Mouse (Mus musculus): ENCODE measurements around the gene 9130409I23Rik.

Gene 9130409I23Rik

DNA sequence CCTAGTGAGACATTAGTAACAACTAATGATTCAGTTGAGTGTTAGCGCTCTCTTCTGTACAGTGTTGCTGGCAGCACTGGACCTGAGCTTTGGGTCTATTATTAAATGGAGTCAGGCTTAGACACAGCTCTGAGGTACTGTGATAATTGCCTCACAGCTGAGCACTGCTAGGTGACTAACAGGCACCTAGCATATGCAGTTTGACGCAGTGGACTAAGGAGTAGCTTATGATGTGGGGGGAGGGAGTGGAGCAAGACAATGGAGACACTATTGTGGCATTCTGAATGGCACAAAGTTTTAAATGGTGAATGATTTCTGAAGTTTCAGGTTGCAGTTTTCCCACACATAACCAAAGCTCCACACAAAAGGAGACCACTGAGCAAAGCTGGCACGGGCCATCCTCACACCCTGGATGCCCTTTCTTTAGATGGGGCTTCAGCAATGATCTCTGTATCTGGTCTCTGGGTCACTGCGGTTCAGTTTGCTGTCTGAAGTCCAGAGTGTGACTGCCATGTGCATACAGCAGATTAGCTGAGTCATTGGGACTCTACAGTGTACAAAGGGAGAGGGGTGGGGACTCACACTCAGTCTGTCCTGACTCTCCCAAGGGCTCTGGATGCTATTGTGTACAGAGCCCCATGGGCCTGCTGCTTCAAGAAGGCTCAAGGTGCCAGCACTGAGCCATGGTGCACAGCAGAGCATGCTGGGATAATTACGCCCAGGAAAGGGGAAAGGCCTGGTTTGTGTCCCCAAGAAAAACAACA, 15.8 kb upstream of the 9130409I23Rik start:
- in situ Hi-C loops (cut with MboI, MseI): loop anchor here (10.0 kb wide), 1 partner anchor 50 kb away; no protein-coding TSS in a partner anchor

DNA sequence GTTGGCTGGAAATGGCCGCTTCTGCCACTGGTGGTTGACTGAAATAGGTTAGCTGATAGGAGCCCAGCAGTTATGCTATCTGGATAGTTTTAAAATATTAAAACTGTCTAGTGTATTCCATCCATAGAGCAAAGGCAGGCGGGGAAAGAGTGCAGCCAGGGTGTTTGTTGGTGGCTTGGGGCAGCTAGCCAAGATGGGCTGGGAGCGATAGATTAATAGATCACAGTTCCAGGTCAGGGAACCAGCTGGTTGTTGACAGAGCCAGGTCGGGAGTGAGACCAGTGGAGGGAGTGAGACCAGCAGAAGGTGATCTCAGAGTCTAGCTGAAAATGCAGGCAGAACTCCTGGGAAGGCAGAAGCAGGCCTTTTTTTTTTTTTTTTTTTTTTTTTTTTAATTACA, 13.4 kb upstream of the 9130409I23Rik start:
- in situ Hi-C loops (cut with MboI, MseI): loop anchor here (10.0 kb wide), 1 partner anchor 53 kb away; no protein-coding TSS in a partner anchor

- in situ Hi-C loops (cut with MboI, MseI): loop anchor here (10.0 kb wide), 1 partner anchor 55 kb away; no protein-coding TSS in a partner anchor
These were observed 11.4 kb upstream of the 9130409I23Rik start for GRCm38 (mm10) chr1:181039652-181040051.

- in situ Hi-C loops (cut with MboI, MseI): no loop called here
These were observed 3.5 kb upstream of the 9130409I23Rik start for GRCm38 (mm10) chr1:181047520-181047919.

GRCm38 (mm10) chr1:181049328-181049842, 1.7 kb upstream of the 9130409I23Rik start:
- in situ Hi-C loops (cut with MboI, MseI): no loop called here

GRCm38 (mm10) chr1:181052898-181053297, 1.9 kb downstream of the 9130409I23Rik start:
- in situ Hi-C loops (cut with MboI, MseI): loop anchor here (25.0 kb wide), 1 partner anchor 1866 kb away; no protein-coding TSS in a partner anchor

DNA sequence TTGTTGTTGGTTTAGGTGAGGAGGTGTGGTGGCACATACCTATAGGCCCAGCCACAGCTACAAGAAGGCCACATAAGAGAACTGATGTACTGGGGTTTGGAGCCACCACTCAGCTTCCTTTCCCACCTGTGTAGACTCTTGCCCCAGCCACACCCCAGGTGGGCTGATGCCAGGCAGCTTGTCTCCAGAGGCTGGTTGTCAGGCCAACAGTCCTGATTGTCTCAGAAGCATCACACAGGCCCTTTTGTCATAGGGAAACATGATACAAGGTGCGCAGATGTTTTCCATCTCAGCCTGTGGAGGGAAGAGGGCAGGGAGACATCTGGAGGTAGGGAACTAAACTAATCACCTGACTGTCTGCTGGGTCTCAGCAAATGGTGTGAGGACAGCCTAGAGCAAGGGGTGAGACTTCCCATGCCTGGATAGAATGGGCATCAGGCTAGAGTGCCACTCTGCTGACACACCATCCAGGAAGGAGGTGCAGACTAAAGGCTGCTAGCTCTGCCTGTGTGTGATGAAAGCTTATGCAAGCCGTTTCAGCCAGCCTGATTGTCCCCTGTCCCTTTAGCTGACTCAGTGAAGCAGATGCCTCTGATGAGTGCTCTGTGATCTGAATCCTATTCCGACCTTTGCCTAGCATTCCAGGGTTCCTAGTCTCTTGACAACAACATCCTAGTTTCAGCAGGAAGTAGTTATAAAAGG, 10.9 kb downstream of the 9130409I23Rik start:
- in situ Hi-C loops (cut with MboI, MseI): loop anchor here (25.0 kb wide), 1 partner anchor 1875 kb away; no protein-coding TSS in a partner anchor

DNA sequence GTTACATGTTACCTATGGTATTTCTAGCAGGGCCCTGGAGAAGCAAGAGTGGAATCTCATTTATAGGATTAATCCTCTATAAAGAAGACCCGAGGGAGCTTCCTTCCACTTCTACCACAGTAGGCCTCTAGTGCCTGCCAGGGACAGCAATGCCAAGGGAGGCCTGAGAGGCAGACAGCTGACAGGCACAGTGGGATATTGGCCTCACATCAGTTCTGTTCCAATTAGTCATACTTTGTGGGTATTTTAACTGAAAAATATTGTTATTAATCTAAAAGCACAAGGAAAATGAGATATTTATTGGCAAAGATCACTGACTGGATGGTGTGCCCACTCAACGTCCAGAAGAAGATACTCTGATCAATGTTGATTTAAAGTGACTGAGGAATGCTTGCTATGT, 13.0 kb downstream of the 9130409I23Rik start:
- in situ Hi-C loops (cut with MboI, MseI): loop anchor here (25.0 kb wide), 1 partner anchor 1877 kb away; no protein-coding TSS in a partner anchor

GRCm38 (mm10) chr1:181064648-181065047, 13.6 kb downstream of the 9130409I23Rik start:
- in situ Hi-C loops (cut with MboI, MseI): loop anchor here (25.0 kb wide), 1 partner anchor 1877 kb away; no protein-coding TSS in a partner anchor

DNA sequence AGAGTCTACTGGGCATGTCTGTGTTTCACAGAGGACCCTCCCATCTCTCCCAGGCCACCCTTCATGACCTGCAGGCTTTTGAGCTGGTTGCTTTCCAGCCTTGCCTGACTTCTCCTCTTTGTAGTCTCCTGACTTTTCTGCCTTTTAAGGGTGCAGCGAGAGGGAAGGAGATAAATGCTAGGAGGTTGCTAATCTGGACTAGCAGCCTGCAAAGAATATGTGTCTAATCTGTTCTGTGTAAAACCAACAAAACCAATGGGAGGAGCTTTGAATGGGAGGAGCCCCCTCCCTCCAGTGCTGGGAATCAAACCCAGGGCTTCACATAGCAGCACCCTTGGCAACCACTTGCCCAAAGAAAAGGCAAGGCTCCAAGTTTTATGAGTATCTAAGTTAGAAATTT, 17.3 kb downstream of the 9130409I23Rik start:
- in situ Hi-C loops (cut with MboI, MseI): loop anchor here (25.0 kb wide), 1 partner anchor 1881 kb away; no protein-coding TSS in a partner anchor

- in situ Hi-C loops (cut with MboI, MseI): loop anchor here (25.0 kb wide), 1 partner anchor 1882 kb away; no protein-coding TSS in a partner anchor
These were observed 18.6 kb downstream of the 9130409I23Rik start for GRCm38 (mm10) chr1:181069671-181070070.

DNA sequence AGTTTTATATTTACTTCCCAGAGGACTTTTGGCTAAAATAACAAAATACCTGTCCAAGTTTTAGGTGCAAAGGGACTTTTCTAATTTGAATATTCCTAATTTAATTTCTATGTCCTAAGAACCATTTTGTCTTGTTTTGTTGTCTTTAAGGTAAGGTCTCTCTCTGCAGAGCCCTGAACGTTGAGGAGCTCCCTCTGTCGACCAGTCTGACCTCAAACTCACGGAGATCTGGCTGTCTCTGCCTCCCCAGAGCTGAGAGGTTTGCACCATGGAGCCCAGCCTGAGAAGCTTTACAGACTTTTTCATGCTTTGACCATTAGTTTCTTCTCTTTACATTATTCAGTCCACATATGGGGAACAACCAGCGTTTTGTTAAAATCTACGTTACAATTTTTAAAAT, 22.0 kb downstream of the 9130409I23Rik start:
- in situ Hi-C loops (cut with MboI, MseI): loop anchor here (25.0 kb wide), 1 partner anchor 1886 kb away; no protein-coding TSS in a partner anchor

- in situ Hi-C loops (cut with MboI, MseI): no loop called here
These were observed 33.0 kb downstream of the 9130409I23Rik start for GRCm38 (mm10) chr1:181084021-181084420.

DNA sequence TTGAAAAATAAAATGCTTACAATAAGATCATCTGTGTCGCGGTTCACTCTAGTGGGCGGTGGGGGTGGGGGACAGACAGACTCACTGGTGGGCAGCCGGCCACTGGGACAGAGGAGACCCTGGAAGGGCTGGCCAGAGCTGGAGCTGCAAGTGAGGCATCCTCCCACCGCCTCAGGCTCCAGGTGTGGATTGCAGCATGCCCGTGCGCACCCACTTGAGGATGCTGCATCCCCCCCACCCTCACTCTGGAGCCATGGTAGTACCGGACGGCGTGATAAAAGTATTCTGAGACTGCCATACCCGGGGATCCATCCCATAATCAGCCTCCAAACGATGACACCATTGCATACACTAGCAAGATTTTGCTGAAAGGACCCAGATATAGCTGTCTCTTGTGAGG, 39.0 kb downstream of the 9130409I23Rik start:
- in situ Hi-C loops (cut with MboI, MseI): loop anchor here (5.0 kb wide), 1 partner anchor 697 kb away; no protein-coding TSS in a partner anchor
